Mouse (Mus musculus) embryonic facial prominence, embryonic 15.5 days (tissue): Measurements from ENCODE around the gene Eipr1. TPM values are rescaled to one million over a fixed set of nuclear protein-coding genes. Genes with fewer than 3 reads are reported as not detected.

Source experiments
- ATAC-seq: fragments of 200-750 bp; cut with Nextera tagmentation; 2 replicates; pipeline ENCODE4 v1.8.0; 2017; ENCODE audit warnings: low read depth, moderate TSS enrichment; ENCODE audit not compliant: insufficient number of reproducible peaks, low FRiP score, low TSS enrichment
- H3K27ac ChIP-seq: fragments of 300-500 bp; sonication (generic); replicated peaks from 2 replicates; pipeline ENCODE4 v1.5.1; 2015; ENCODE audit warnings: mild to moderate bottlenecking, inconsistent platforms
- H3K27me3 ChIP-seq: fragments of 300-500 bp; sonication (generic); 2 replicates; pipeline ENCODE4 v1.6.1; 2015; ENCODE audit warnings: inconsistent platforms
- H3K36me3 ChIP-seq: fragments of 300-500 bp; sonication (generic); 2 replicates; pipeline ENCODE4 v1.6.1; 2015; ENCODE audit warnings: mild to moderate bottlenecking, inconsistent platforms
- H3K4me1 ChIP-seq: fragments of 300-500 bp; sonication (generic); 2 replicates; pipeline ENCODE4 v1.6.1; 2015; ENCODE audit warnings: inconsistent platforms
- H3K4me2 ChIP-seq: fragments of 300-500 bp; sonication (generic); replicated peaks from 2 replicates; pipeline ENCODE4 v1.6.1; 2015; ENCODE audit warnings: mild to moderate bottlenecking, inconsistent platforms
- H3K4me3 ChIP-seq: fragments of 300-500 bp; sonication (generic); replicated peaks from 2 replicates; pipeline ENCODE4 v1.5.1; 2015; ENCODE audit warnings: mild to moderate bottlenecking, inconsistent platforms
- H3K9ac ChIP-seq: fragments of 300-500 bp; sonication (generic); 2 replicates; pipeline ENCODE4 v1.6.1; 2015; ENCODE audit warnings: inconsistent platforms
- H3K9me3 ChIP-seq: fragments of 300-500 bp; sonication (generic); replicated peaks from 2 replicates; pipeline ENCODE4 v1.6.1; 2016; ENCODE audit warnings: inconsistent platforms
- WGBS: fragments of 180-500 bp; shearing (Covaris S2); methylation state at CpG from one replicate; pipeline ENCODE4 v1.1.7; 2015; 5-methylcytosine and 5-hydroxymethylcytosine counted together
- polyA plus RNA-seq: library from polyadenylated mRNA; unstranded; fragments of >200 nt; fragmentation: Nextera tagmentation; extraction: Ambion mirVana; gene quantifications from 2 replicates; pipeline ENCODE4 v1.2.1, GENCODE M21; 2015

Eipr1 gene
- polyA plus RNA-seq, 1 experiment from 2014 or later, result 31.5 TPM

- no peaks in the 10 kb centered on the region for H3K4me1 ChIP-seq
- ATAC-seq, result no peak
- H3K4me3 ChIP-seq, result no peak overlapping the region
- no peak overlapping the region for H3K4me2 ChIP-seq
- no peaks in the 10 kb centered on the region for H3K36me3 ChIP-seq
- WGBS, result 86% methylated on average over 7 of the region's 7 CpGs
- H3K27me3 ChIP-seq, result no peaks in the 10 kb centered on the region
- no peak overlapping the region for H3K9ac ChIP-seq
- H3K9me3 ChIP-seq, result no peaks in the 10 kb centered on the region
- H3K27ac ChIP-seq, result no peak overlapping the region
Observed at GRCm38 (mm10) chr12:28780180-28780579, 28.6 kb downstream of the Eipr1 start.

GRCm38 (mm10) chr12:28782637-28783036 lies 31.0 kb downstream of the Eipr1 start:
- WGBS, result 87% methylated on average over 3 of the region's 3 CpGs
- Histone ChIP-seq H3K4me3 (no peak overlapping the region), H3K4me1 (no peaks in the 10 kb centered on the region), H3K27ac (no peak overlapping the region), H3K9me3 (no peaks in the 10 kb centered on the region), H3K36me3 (no peaks in the 10 kb centered on the region), H3K27me3 (no peaks in the 10 kb centered on the region), H3K9ac (no peak overlapping the region), H3K4me2 (no peak overlapping the region)
- no peak for ATAC-seq

- 32% methylated on average over 4 of the region's 4 CpGs for WGBS
- no peak overlapping the region for H3K27ac ChIP-seq
- H3K4me3 ChIP-seq, result no peak overlapping the region
- no peaks in the 10 kb centered on the region for H3K36me3 ChIP-seq
- H3K4me2 ChIP-seq, result no peak overlapping the region
- H3K4me1 ChIP-seq, result no peaks in the 10 kb centered on the region
- no peaks in the 10 kb centered on the region for H3K9me3 ChIP-seq
- ATAC-seq, result no peak
- H3K27me3 ChIP-seq, result no peaks in the 10 kb centered on the region
- no peak overlapping the region for H3K9ac ChIP-seq
Observed at GRCm38 (mm10) chr12:28784355-28784754, 32.8 kb downstream of the Eipr1 start.

- ATAC-seq, result peak; percentile 60; the same call in 1 of the 2 replicates
- no peaks in the 10 kb centered on the region for H3K4me1 ChIP-seq
- H3K9me3 ChIP-seq, result no peaks in the 10 kb centered on the region
- no peak overlapping the region for H3K9ac ChIP-seq
- H3K27me3 ChIP-seq, result no peaks in the 10 kb centered on the region
- WGBS, result 54% methylated on average over 8 of the region's 8 CpGs
- no peak overlapping the region for H3K4me3 ChIP-seq
- no peak overlapping the region for H3K4me2 ChIP-seq
- no peaks in the 10 kb centered on the region for H3K36me3 ChIP-seq
- H3K27ac ChIP-seq, result no peak overlapping the region
Observed at GRCm38 (mm10) chr12:28784864-28785263, 33.3 kb downstream of the Eipr1 start.

- no peaks in the 10 kb centered on the region for H3K27me3 ChIP-seq
- no peaks in the 10 kb centered on the region for H3K4me1 ChIP-seq
- no peak overlapping the region for H3K4me2 ChIP-seq
- no peak overlapping the region for H3K9ac ChIP-seq
- no peak overlapping the region for H3K27ac ChIP-seq
- no peak overlapping the region for H3K4me3 ChIP-seq
- WGBS, result 10% methylated on average over 1 of the region's 1 CpGs
- ATAC-seq, result no peak
- no peaks in the 10 kb centered on the region for H3K36me3 ChIP-seq
- no peaks in the 10 kb centered on the region for H3K9me3 ChIP-seq
Observed at GRCm38 (mm10) chr12:28785299-28785698, 33.7 kb downstream of the Eipr1 start.

- ATAC-seq, result no peak
- H3K4me2 ChIP-seq, result no peak overlapping the region
- no peak overlapping the region for H3K4me3 ChIP-seq
- H3K36me3 ChIP-seq, result no peaks in the 10 kb centered on the region
- no peak overlapping the region for H3K27ac ChIP-seq
- WGBS, result 87% methylated on average over 6 of the region's 6 CpGs
- H3K4me1 ChIP-seq, result no peaks in the 10 kb centered on the region
- no peak overlapping the region for H3K9ac ChIP-seq
- H3K27me3 ChIP-seq, result no peaks in the 10 kb centered on the region
- no peaks in the 10 kb centered on the region for H3K9me3 ChIP-seq
Observed at GRCm38 (mm10) chr12:28786310-28786709, 34.7 kb downstream of the Eipr1 start.

- H3K27ac ChIP-seq, result no peak overlapping the region
Observed at GRCm38 (mm10) chr12:28792613-28793012, 41.0 kb downstream of the Eipr1 start.

GRCm38 (mm10) chr12:28793715-28794114 lies 42.1 kb downstream of the Eipr1 start:
- no peak overlapping the region for H3K27ac ChIP-seq
- no peak for ATAC-seq
- no peaks in the 10 kb centered on the region for H3K27me3 ChIP-seq
- H3K4me3 ChIP-seq, result no peak overlapping the region
- no peak overlapping the region for H3K9ac ChIP-seq
- no peaks in the 10 kb centered on the region; the same call in 1 of the 2 replicates for H3K9me3 ChIP-seq
- H3K36me3 ChIP-seq, result no peaks in the 10 kb centered on the region
- WGBS, result 54% methylated on average over 2 of the region's 2 CpGs
- H3K4me1 ChIP-seq, result no peaks in the 10 kb centered on the region
- H3K4me2 ChIP-seq, result no peak overlapping the region

More at GRCm38 (mm10) chr12:28792613-28793012, 41.0 kb downstream of the Eipr1 start:
- no peaks in the 10 kb centered on the region for H3K27me3 ChIP-seq
- H3K9ac ChIP-seq, result no peak overlapping the region
- ATAC-seq, result no peak
- no peaks in the 10 kb centered on the region for H3K36me3 ChIP-seq
- WGBS, result 76% methylated on average over 3 of the region's 3 CpGs
- H3K4me2 ChIP-seq, result no peak overlapping the region
- no peaks in the 10 kb centered on the region for H3K4me1 ChIP-seq
- no peaks in the 10 kb centered on the region for H3K9me3 ChIP-seq
- H3K4me3 ChIP-seq, result no peak overlapping the region

- no peaks in the 10 kb centered on the region for H3K36me3 ChIP-seq
- H3K4me1 ChIP-seq, result peaks cover 5% of the 10 kb centered on the region
- H3K9me3 ChIP-seq, result no peaks in the 10 kb centered on the region; the same call in 1 of the 2 replicates
- no peak overlapping the region for H3K4me2 ChIP-seq
- no peak for ATAC-seq
- H3K27me3 ChIP-seq, result no peaks in the 10 kb centered on the region
- no peak overlapping the region for H3K4me3 ChIP-seq
- WGBS, result 92% methylated on average over 3 of the region's 3 CpGs
- no peak overlapping the region for H3K9ac ChIP-seq
- H3K27ac ChIP-seq, result no peak overlapping the region
Observed at GRCm38 (mm10) chr12:28795041-28795440, 43.4 kb downstream of the Eipr1 start.

- Histone ChIP-seq H3K4me1 (peaks cover 12% of the 10 kb centered on the region), H3K9ac (no peak overlapping the region), H3K27ac (no peak overlapping the region), H3K4me3 (no peak overlapping the region), H3K27me3 (no peaks in the 10 kb centered on the region), H3K9me3 (no peaks in the 10 kb centered on the region; the same call in 1 of the 2 replicates), H3K4me2 (no peak overlapping the region), H3K36me3 (no peaks in the 10 kb centered on the region)
- ATAC-seq, result no peak
Observed at GRCm38 (mm10) chr12:28796881-28797420, 45.3 kb downstream of the Eipr1 start.

- Histone ChIP-seq H3K9ac (no peak overlapping the region), H3K27me3 (no peaks in the 10 kb centered on the region), H3K36me3 (no peaks in the 10 kb centered on the region), H3K27ac (no peak overlapping the region), H3K4me3 (no peak overlapping the region), H3K4me2 (no peak overlapping the region), H3K4me1 (peaks cover 14% of the 10 kb centered on the region), H3K9me3 (no peaks in the 10 kb centered on the region; the same call in 1 of the 2 replicates)
- ATAC-seq, result peak; percentile 49; the same call in 1 of the 2 replicates
- WGBS, result 30% methylated on average over 11 of the region's 11 CpGs
Observed at GRCm38 (mm10) chr12:28799798-28800411, 48.3 kb downstream of the Eipr1 start.

- Histone ChIP-seq H3K27ac (no peak overlapping the region), H3K4me3 (no peak overlapping the region), H3K36me3 (no peaks in the 10 kb centered on the region), H3K4me2 (no peak overlapping the region), H3K9me3 (no peaks in the 10 kb centered on the region; the same call in 1 of the 2 replicates), H3K27me3 (no peaks in the 10 kb centered on the region), H3K9ac (no peak overlapping the region), H3K4me1 (peaks cover 14% of the 10 kb centered on the region)
- 43% methylated on average over 4 of the region's 4 CpGs for WGBS
- no peak for ATAC-seq
Observed at GRCm38 (mm10) chr12:28800423-28800822, 48.8 kb downstream of the Eipr1 start.
